Mouse (Mus musculus) forebrain, postnatal 0 days (tissue): ENCODE measurements around the gene Nfia. TPM values are rescaled to one million over a fixed set of nuclear protein-coding genes. Genes with fewer than 3 reads are reported as not detected.

ENCODE experiments used
- ATAC-seq: fragments of 200-750 bp; cut with Nextera tagmentation; 2 replicates; pipeline ENCODE4 v1.8.0; 2017; ENCODE audit warnings: mild to moderate bottlenecking, moderate library complexity
- DNase-seq: peaks from one replicate; pipeline ENCODE4 v3.0.0-alpha.2; 2015
- H3K27ac ChIP-seq: fragments of 300-500 bp; sonication (generic); 2 replicates; pipeline ENCODE4 v1.5.1; 2014; ENCODE audit warnings: low read depth, mild to moderate bottlenecking, antibody characterized with exemption, low read length, moderate library complexity, mixed read lengths
- H3K27me3 ChIP-seq: fragments of 300-500 bp; sonication (generic); 2 replicates; pipeline ENCODE4 v1.6.1; 2014; ENCODE audit warnings: mild to moderate bottlenecking, low read length, mixed read lengths; ENCODE audit not compliant: insufficient read depth
- H3K36me3 ChIP-seq: fragments of 300-500 bp; sonication (generic); 2 replicates; pipeline ENCODE4 v1.6.1; 2014; ENCODE audit warnings: mild to moderate bottlenecking, moderate library complexity; ENCODE audit not compliant: insufficient read depth
- H3K4me1 ChIP-seq: fragments of 300-500 bp; sonication (generic); 2 replicates; pipeline ENCODE4 v1.6.1; 2014; ENCODE audit warnings: antibody characterized with exemption; ENCODE audit not compliant: insufficient read depth
- H3K4me2 ChIP-seq: fragments of 300-500 bp; sonication (generic); 2 replicates; pipeline ENCODE4 v1.6.1; 2014; ENCODE audit warnings: low read depth, mild to moderate bottlenecking, moderate library complexity
- H3K4me3 ChIP-seq: fragments of 300-500 bp; sonication (generic); 2 replicates; pipeline ENCODE4 v1.5.1; 2014; ENCODE audit warnings: low read depth, low read length, mixed read lengths
- H3K9ac ChIP-seq: fragments of 300-500 bp; sonication (generic); 2 replicates; pipeline ENCODE4 v1.6.1; 2014; ENCODE audit warnings: mild to moderate bottlenecking
- H3K9me3 ChIP-seq: fragments of 300-500 bp; sonication (generic); 2 replicates; pipeline ENCODE4 v1.6.1; 2016; ENCODE audit warnings: low read length
- CTCF ChIP-seq: sonication (generic); IDR thresholded peaks from 2 replicates; pipeline ENCODE4 v1.5.1; 2016; ENCODE audit warnings: antibody characterized with exemption, control low read depth, low read depth
- WGBS: fragments of 180-500 bp; shearing (Covaris S2); extraction: QIAGEN DNeasy Blood & Tissue Kit; methylation state at CpG from one replicate; pipeline ENCODE4 v1.1.7; 2014; 5-methylcytosine and 5-hydroxymethylcytosine counted together
- polyA plus RNA-seq: library from polyadenylated mRNA; unstranded; fragments of >200 nt; fragmentation: Nextera tagmentation; extraction: Ambion mirVana; gene quantifications from 2 replicates; pipeline ENCODE4 v1.2.1, GENCODE M21; 2015
- total RNA-seq: library from RNA; depleted of rRNA; stranded (reverse); fragments of >200 nt; gene quantifications from 2 replicates; pipeline ENCODE4 v1.2.3, GENCODE M21; 2014

Nfia gene
- total and polyA plus RNA-seq, 2 experiments from 2014 or later = 44.1 to 57.5 TPM

DNA sequence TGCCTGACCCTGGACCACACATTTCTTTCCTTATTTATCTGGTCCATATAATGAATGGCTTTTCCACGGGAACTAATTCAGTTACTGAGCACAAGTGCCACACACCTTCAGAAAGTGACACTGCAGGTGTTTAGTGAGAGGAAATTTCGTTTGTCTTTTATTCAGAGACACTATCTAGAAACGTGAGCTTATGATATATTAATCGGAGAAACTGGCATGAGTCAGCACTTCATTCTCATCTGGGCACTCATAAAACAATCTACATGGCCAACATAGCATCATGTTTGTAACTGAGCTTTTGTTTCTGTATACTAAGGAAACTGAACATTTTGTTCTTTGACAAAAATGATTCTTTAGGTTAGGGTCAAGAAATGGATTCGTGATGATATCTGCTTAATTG is 40.5 kb downstream of the Nfia start:
- no peaks in the 10 kb centered on the region for H3K9me3 ChIP-seq
- ATAC-seq (no peak), DNase-seq (no peak)
- peaks cover 8% of the 10 kb centered on the region; the same call in 1 of the 2 replicates for H3K4me1 ChIP-seq
- no peak for TF ChIP-seq CTCF
- H3K27me3 ChIP-seq = no peaks in the 10 kb centered on the region
- H3K4me2 ChIP-seq = no peak overlapping the region
- 79% methylated on average over 5 of the region's 5 CpGs for WGBS
- no peak overlapping the region for H3K9ac ChIP-seq
- H3K36me3 ChIP-seq = no peaks in the 10 kb centered on the region
- H3K27ac ChIP-seq = no peak overlapping the region
- no peak overlapping the region for H3K4me3 ChIP-seq

DNA sequence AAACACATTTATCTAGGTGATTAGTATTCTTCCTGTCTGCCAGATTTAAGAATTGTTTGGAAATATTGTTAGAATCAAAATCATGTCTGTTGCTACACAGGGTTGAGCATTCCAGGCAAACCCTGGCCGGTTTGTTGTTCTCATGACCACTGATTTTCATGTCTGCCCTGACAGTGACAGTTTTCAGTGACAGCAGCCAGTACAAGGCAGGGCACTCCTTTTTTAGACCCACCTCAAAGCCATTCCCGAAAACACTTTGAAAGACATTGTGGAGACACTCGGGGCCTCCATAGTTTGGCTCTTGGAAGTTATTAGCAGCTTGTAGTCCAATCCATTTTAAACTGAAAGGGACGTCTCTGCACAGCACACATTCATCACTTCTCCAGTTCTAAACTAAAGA is 41.5 kb downstream of the Nfia start:
- Histone ChIP-seq H3K4me3 (no peak overlapping the region), H3K36me3 (no peaks in the 10 kb centered on the region), H3K27me3 (no peaks in the 10 kb centered on the region), H3K4me2 (no peak overlapping the region), H3K9me3 (no peaks in the 10 kb centered on the region), H3K9ac (no peak overlapping the region), H3K27ac (no peak overlapping the region), H3K4me1 (peaks cover 8% of the 10 kb centered on the region; the same call in 1 of the 2 replicates)
- 40% methylated on average over 4 of the region's 4 CpGs for WGBS
- no peak for TF ChIP-seq CTCF
- DNase-seq = no peak
- ATAC-seq = no peak

DNA sequence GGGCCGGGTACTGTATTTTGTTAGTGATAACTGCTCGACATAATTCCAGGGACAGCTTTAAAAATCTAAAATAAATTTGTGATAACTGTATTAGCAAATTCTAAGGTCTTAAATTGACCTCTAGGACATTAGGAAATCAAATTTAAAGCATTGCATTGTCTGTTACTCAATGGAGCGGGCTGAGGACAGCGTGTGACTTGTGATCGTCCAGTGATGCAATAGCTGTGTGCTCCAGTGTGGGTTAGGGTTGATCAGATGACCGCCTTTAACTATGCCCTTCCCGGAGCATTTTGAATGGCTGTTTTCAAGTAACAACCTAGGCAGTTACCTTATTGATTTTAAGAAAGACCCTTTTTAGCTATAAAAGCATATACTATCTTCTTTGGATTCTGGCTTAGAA is 42.0 kb downstream of the Nfia start:
- peaks cover 8% of the 10 kb centered on the region; the same call in 1 of the 2 replicates for H3K4me1 ChIP-seq
- no peaks in the 10 kb centered on the region for H3K27me3 ChIP-seq
- H3K27ac ChIP-seq = no peak overlapping the region
- no peak for TF ChIP-seq CTCF
- H3K9me3 ChIP-seq = no peaks in the 10 kb centered on the region
- 87% methylated on average over 7 of the region's 7 CpGs for WGBS
- H3K9ac ChIP-seq = no peak overlapping the region
- no peak for DNase-seq
- no peaks in the 10 kb centered on the region for H3K36me3 ChIP-seq
- H3K4me2 ChIP-seq = no peak overlapping the region
- no peak for ATAC-seq
- H3K4me3 ChIP-seq = no peak overlapping the region

DNA sequence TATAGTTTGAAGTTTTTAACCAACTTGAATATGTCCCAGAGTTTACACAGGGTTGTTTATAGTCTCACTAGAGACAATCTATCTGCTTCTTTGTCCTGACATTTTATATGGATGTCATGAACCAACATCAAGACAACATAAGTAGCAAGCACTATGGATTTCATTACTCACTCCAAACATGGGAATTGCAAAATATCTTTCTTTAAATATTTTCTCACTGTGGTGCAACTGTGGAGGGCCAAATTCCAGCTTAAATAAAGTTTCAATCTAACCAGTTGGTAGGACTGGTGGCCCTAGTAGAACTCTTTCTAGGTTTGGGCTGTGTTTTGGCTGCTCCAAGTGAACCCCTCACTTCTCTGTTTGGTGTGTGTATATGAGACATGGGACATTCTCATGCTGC is 43.5 kb downstream of the Nfia start:
- DNase-seq (no peak), ATAC-seq (no peak)
- Histone ChIP-seq H3K9me3 (no peaks in the 10 kb centered on the region), H3K36me3 (no peaks in the 10 kb centered on the region), H3K4me3 (no peak overlapping the region), H3K4me2 (no peak overlapping the region), H3K9ac (no peak overlapping the region), H3K27ac (no peak overlapping the region), H3K27me3 (no peaks in the 10 kb centered on the region), H3K4me1 (peaks cover 4% of the 10 kb centered on the region; the same call in 1 of the 2 replicates)
- TF ChIP-seq CTCF = no peak

DNA sequence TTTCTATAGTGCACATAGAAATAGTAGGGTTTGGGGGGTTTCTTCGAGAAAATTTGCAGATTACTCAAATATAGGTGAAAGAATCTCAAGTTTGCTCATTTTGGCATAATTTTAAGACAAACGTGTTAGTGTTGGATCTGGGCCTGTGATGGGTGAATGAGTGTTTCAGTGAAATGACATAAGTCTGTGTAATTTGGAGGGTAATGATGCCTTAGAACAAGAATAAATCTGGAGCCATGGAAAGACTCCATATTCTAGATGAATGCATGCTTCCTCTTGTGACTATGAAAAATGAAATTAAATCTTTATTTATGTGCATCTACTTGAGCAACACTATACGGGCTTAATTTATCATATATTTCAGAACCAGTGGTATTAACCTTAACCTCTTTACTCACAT is 44.2 kb downstream of the Nfia start:
- Histone ChIP-seq H3K36me3 (no peaks in the 10 kb centered on the region), H3K9ac (no peak overlapping the region), H3K4me1 (peaks cover 4% of the 10 kb centered on the region; the same call in 1 of the 2 replicates), H3K27ac (no peak overlapping the region), H3K4me2 (no peak overlapping the region), H3K9me3 (no peaks in the 10 kb centered on the region), H3K27me3 (no peaks in the 10 kb centered on the region), H3K4me3 (no peak overlapping the region)
- DNase-seq (no peak), ATAC-seq (peak; percentile 59)
- no peak for TF ChIP-seq CTCF
- 59% methylated on average over 3 of the region's 3 CpGs for WGBS

DNA sequence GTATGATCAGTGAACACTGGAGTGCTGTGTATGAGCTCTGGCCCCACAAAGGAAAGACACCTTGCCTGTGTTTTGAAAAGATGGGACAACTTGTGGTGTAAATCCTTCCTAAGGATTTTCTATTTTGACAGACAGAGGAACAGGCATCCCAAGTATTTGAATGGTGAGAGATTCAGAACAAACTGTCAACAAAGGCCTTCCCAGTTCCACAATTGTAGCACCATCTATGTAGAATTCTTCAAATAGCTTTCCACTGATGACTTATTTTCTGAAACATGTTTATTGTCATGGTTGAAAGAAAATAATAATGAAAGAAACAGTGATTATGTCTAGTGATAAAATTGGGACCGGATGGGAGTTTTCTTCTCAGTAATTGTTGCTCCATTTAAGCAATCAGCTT is 45.2 kb downstream of the Nfia start:
- DNase-seq (no peak), ATAC-seq (no peak)
- H3K27me3 ChIP-seq = no peaks in the 10 kb centered on the region
- H3K9ac ChIP-seq = no peak overlapping the region
- no peak overlapping the region for H3K4me2 ChIP-seq
- 60% methylated on average over 1 of the region's 1 CpGs for WGBS
- no peaks in the 10 kb centered on the region for H3K36me3 ChIP-seq
- peaks cover 4% of the 10 kb centered on the region; the same call in 1 of the 2 replicates for H3K4me1 ChIP-seq
- H3K4me3 ChIP-seq = no peak overlapping the region
- no peak for TF ChIP-seq CTCF
- no peak overlapping the region for H3K27ac ChIP-seq
- no peaks in the 10 kb centered on the region for H3K9me3 ChIP-seq

DNA sequence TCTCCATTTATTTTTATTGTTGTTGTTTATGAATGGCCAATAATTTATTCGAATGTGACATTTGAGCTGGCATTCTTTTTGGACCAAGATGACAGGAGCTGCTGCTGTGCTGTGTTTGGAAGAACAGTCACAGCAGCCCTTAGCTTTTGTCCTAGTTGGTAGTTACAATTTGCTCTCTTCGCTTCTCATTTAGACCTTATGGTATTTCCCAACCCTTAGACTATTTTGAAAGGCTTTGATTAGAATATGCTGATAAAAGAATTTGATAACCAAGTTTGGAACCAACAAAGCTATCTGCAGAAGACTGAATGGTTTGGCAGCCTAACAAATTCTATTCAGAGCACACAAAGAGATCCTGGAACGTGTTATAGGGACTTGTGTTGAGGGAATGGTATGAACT is 46.0 kb downstream of the Nfia start:
- TF ChIP-seq CTCF = no peak
- Histone ChIP-seq H3K36me3 (no peaks in the 10 kb centered on the region), H3K27me3 (no peaks in the 10 kb centered on the region), H3K9me3 (no peaks in the 10 kb centered on the region), H3K9ac (no peak overlapping the region), H3K27ac (no peak overlapping the region), H3K4me3 (no peak overlapping the region), H3K4me1 (peaks cover 4% of the 10 kb centered on the region; the same call in 1 of the 2 replicates), H3K4me2 (no peak overlapping the region)
- 63% methylated on average over 3 of the region's 3 CpGs for WGBS
- no peak for DNase-seq
- no peak for ATAC-seq

DNA sequence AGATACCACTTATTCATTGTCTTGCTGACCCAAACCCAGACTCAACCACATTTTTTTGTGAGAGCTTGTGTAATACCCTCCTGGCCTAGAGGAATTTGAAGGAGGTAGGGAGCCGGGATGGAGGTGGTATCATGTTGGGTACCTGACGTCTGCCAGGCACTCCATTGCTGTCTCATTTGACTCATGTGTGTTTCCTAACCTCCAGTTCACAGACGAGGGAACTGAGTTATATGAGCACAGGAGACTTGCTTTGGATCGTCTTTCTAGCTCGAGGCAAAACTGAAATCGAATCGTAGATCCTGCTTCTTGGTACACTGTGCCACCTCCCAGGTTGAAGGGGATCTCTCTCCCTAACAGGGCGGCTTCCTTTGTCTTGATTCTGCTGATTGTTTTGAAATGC is 46.6 kb downstream of the Nfia start:
- no peak overlapping the region for H3K9ac ChIP-seq
- no peak for ATAC-seq

More for the DNA sequence above, 46.6 kb downstream of the Nfia start:
- DNase-seq = no peak
- WGBS = 89% methylated on average over 8 of the region's 8 CpGs
- Histone ChIP-seq H3K4me2 (no peak overlapping the region), H3K9me3 (no peaks in the 10 kb centered on the region), H3K36me3 (no peaks in the 10 kb centered on the region), H3K4me3 (no peak overlapping the region), H3K27ac (no peak overlapping the region), H3K4me1 (peaks cover 4% of the 10 kb centered on the region; the same call in 1 of the 2 replicates), H3K27me3 (no peaks in the 10 kb centered on the region)
- TF ChIP-seq CTCF = no peak
